Mouse (Mus musculus): Measurements from ENCODE around the gene Ugt1a6a. TPM values are rescaled to one million over a fixed set of nuclear protein-coding genes. Genes with fewer than 3 reads are reported as not detected.

Gene Ugt1a6a
- polyA plus RNA-seq, 1 experiment from 2014 or later, result 0.81 TPM

DNA sequence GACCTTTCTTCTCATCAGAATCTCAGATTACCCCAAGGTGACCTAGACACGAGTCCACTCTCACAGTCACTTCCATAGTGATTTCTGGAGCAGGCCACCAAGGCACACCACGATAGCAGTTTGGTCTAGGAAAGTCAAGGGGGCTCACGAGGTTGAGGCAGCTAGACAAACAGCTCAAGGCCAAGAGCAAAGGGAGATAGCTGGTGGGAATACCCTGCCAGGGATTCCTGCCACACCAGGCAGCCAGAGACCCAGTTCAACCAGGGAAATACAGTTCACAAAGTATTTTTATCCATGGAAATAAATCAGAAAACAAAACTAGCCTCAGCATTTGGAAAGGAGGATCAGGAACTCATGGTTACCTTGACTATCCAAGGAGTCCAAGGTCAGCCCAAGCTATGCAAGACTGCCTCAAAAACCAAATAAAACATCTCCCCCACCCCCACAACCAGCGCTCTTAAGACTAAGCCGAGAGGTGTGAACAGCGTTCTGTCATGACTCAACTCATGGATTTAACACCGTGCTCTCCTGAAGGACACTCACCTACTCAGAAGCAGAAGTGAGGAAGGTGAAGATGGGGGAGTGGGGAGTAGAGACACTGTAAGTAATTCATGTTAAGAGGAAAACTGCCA is 129.7 kb downstream of the Ugt1a6a start:
- H3K4me3 ChIP-seq, result no peak overlapping the region

DNA sequence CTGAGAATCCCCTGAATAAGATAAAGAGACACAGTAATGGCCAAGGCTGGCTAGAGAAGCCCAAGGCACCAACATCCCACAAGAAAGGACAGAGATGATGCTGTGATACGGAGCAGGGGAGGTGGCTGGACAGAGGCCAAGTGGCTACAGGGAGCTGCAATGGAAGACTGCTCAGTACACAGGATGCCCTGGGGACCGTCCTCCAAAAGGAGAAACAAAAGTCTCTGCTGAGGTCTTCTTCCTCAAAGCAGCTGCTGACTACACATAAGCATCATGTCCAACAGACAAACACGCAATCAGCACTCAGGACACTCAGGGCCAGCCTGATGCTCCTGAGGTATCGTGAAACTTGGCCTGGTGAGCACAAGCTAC is 130.2 kb downstream of the Ugt1a6a start:
- no peaks in the 10 kb centered on the region for H3K27me3 ChIP-seq
- peaks cover 13% of the 10 kb centered on the region for H3K4me1 ChIP-seq (replicated peaks)
- H3K4me3 ChIP-seq, result no peak overlapping the region
- peaks cover 89% of the 10 kb centered on the region for H3K36me3 ChIP-seq
- no peak overlapping the region for H3K4me2 ChIP-seq
- 71% methylated on average over 4 of the region's 4 CpGs for WGBS
- no peak overlapping the region for H3K9ac ChIP-seq
- ATAC-seq (replicated peaks; ENCODE audit: insufficient number of reproducible peaks, insufficient read depth, low FRiP score, low read depth), result no peak
- no peaks in the 10 kb centered on the region for H3K9me3 ChIP-seq (replicated peaks)
- H3K27ac ChIP-seq, result no peak overlapping the region

More for the DNA sequence above, 129.7 kb downstream of the Ugt1a6a start:
- no peak overlapping the region for H3K4me2 ChIP-seq
- peaks cover 84% of the 10 kb centered on the region for H3K36me3 ChIP-seq
- H3K27ac ChIP-seq, result no peak overlapping the region
- H3K27me3 ChIP-seq, result no peaks in the 10 kb centered on the region
- H3K4me1 ChIP-seq (replicated peaks), result peaks cover 18% of the 10 kb centered on the region
- WGBS, result 74% methylated on average over 7 of the region's 7 CpGs
- ATAC-seq (replicated peaks; ENCODE audit: insufficient number of reproducible peaks, insufficient read depth, low FRiP score, low read depth), result no peak
- no peak overlapping the region for H3K9ac ChIP-seq
- no peaks in the 10 kb centered on the region for H3K9me3 ChIP-seq (replicated peaks)

DNA sequence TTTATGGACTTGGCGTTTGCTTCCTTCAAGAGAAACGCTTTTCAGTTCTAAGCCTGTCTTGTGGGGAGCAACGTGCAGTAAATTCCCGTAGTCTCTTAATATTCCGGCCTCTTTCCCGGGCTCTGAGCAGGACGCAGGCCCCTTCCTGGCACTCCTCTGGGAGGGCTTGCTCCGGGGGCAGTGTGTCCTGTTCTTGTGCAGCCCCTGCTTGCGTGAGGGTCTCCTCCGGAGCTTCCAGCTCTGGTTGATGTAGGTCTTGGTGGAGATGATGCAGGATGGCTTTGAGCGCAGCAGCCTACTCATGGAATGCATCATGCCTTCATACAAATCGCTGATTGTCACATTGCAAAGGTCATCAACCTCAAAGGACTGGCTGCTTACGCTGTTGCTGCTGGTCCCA is 131.5 kb downstream of the Ugt1a6a start:
- ATAC-seq (replicated peaks; ENCODE audit: insufficient number of reproducible peaks, insufficient read depth, low FRiP score, low read depth), result no peak
- H3K27ac ChIP-seq, result no peak overlapping the region
- no peak overlapping the region for H3K4me2 ChIP-seq
- peaks cover 8% of the 10 kb centered on the region for H3K4me1 ChIP-seq (replicated peaks)
- no peak overlapping the region for H3K9ac ChIP-seq
- H3K36me3 ChIP-seq, result peaks cover 85% of the 10 kb centered on the region
- 88% methylated on average over 13 of the region's 13 CpGs for WGBS
- H3K4me3 ChIP-seq, result no peak overlapping the region
- no peaks in the 10 kb centered on the region for H3K9me3 ChIP-seq (replicated peaks)
- no peaks in the 10 kb centered on the region for H3K27me3 ChIP-seq

DNA sequence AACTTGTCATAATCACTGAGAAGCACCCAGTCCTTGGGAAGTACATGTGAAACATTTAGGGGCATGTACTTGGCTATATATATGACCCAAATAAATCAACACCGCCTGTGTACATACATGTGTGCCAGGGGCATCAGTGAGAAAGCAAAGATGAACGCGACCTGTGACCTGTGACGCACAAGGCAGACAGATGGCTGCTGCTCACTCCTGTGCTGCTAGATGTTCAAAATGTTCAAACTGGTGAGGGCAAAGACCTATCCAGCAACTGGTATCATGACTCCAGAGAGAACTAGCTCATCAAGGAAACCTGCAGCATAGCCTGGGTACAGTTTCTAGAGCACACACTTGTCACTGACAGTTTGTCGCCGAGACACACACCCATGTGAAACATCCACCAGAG is 132.9 kb downstream of the Ugt1a6a start:
- Histone ChIP-seq H3K36me3 (peaks cover 85% of the 10 kb centered on the region), H3K9ac (no peak overlapping the region), H3K4me1 (replicated peaks) (peaks cover 3% of the 10 kb centered on the region), H3K4me2 (no peak overlapping the region), H3K4me3 (no peak overlapping the region), H3K9me3 (replicated peaks) (no peaks in the 10 kb centered on the region), H3K27ac (no peak overlapping the region), H3K27me3 (no peaks in the 10 kb centered on the region)
- ATAC-seq (replicated peaks; ENCODE audit: insufficient number of reproducible peaks, insufficient read depth, low FRiP score, low read depth), result no peak
- 91% methylated on average over 6 of the region's 6 CpGs for WGBS

GRCm38 (mm10) chr1:88268070-88268469 is 133.5 kb downstream of the Ugt1a6a start:
- Histone ChIP-seq H3K27ac (no peak overlapping the region), H3K9ac (no peak overlapping the region), H3K4me3 (no peak overlapping the region), H3K36me3 (peaks cover 84% of the 10 kb centered on the region), H3K27me3 (no peaks in the 10 kb centered on the region), H3K9me3 (replicated peaks) (no peaks in the 10 kb centered on the region), H3K4me2 (no peak overlapping the region), H3K4me1 (replicated peaks) (no peaks in the 10 kb centered on the region)
- 83% methylated on average over 6 of the region's 6 CpGs for WGBS
- no peak for ATAC-seq (replicated peaks; ENCODE audit: insufficient number of reproducible peaks, insufficient read depth, low FRiP score, low read depth)

Other genes starting within 250 kb of the Ugt1a6a start
- 27.7 and 29.1 TPM in 2 replicates for gene Usp40, start 126.3 kb upstream of the Ugt1a6a start, polyA plus RNA-seq (2015; fragmentation: Nextera tagmentation; extraction: Ambion mirVana)
- not detected in 2 replicates for gene Ugt1a10, start 79.4 kb upstream of the Ugt1a6a start, polyA plus RNA-seq (2015; fragmentation: Nextera tagmentation; extraction: Ambion mirVana)
- not detected in 2 replicates for gene Ugt1a9, start 64.0 kb upstream of the Ugt1a6a start, polyA plus RNA-seq (2015; fragmentation: Nextera tagmentation; extraction: Ambion mirVana)
- not detected in 2 replicates for gene Ugt1a8, start 47.0 kb upstream of the Ugt1a6a start, polyA plus RNA-seq (2015; fragmentation: Nextera tagmentation; extraction: Ambion mirVana)
- gene Ugt1a7c, start 39.7 kb upstream of the Ugt1a6a start, polyA plus RNA-seq (2015; fragmentation: Nextera tagmentation; extraction: Ambion mirVana), result 1.1 and 1.4 TPM in 2 replicates
- gene Ugt1a6b, start 31.6 kb upstream of the Ugt1a6a start, polyA plus RNA-seq (2015; fragmentation: Nextera tagmentation; extraction: Ambion mirVana), result 0.15 TPM in 1 of 2 replicates, not detected in the other
- not detected in 2 replicates for gene Ugt1a5, start 31.2 kb downstream of the Ugt1a6a start, polyA plus RNA-seq (2015; fragmentation: Nextera tagmentation; extraction: Ambion mirVana)
- gene Ugt1a2, start 65.8 kb downstream of the Ugt1a6a start, polyA plus RNA-seq (2015; fragmentation: Nextera tagmentation; extraction: Ambion mirVana), result 0.06 TPM in 1 of 2 replicates, not detected in the other
- gene Dnajb3, start 71.0 kb downstream of the Ugt1a6a start, polyA plus RNA-seq (2015; fragmentation: Nextera tagmentation; extraction: Ambion mirVana), result 3.3 and 4.8 TPM in 2 replicates
- not detected in 2 replicates for gene Ugt1a1, start 77.2 kb downstream of the Ugt1a6a start, polyA plus RNA-seq (2015; fragmentation: Nextera tagmentation; extraction: Ambion mirVana)
- 0.60 and 0.87 TPM in 2 replicates for gene Mroh2a, start 92.2 kb downstream of the Ugt1a6a start, polyA plus RNA-seq (2015; fragmentation: Nextera tagmentation; extraction: Ambion mirVana)
- gene Hjurp, start 142.8 kb downstream of the Ugt1a6a start, polyA plus RNA-seq (2015; fragmentation: Nextera tagmentation; extraction: Ambion mirVana), result 93.4 and 119 TPM in 2 replicates
- not detected in 2 replicates for gene Trpm8, start 142.9 kb downstream of the Ugt1a6a start, polyA plus RNA-seq (2015; fragmentation: Nextera tagmentation; extraction: Ambion mirVana)